Mouse (Mus musculus) heart, embryonic 15.5 days (tissue): ENCODE data around the gene Fam160b1. TPM values are rescaled to one million over a fixed set of nuclear protein-coding genes. Genes with fewer than 3 reads are reported as not detected.

Experiments used
- ATAC-seq: fragments of 200-750 bp; cut with Nextera tagmentation; replicated peaks from 2 replicates; pipeline ENCODE4 v1.8.0; 2017; ENCODE audit warnings: low read depth, moderate TSS enrichment; ENCODE audit not compliant: insufficient number of reproducible peaks, insufficient read depth, low FRiP score
- H3K27ac ChIP-seq: fragments of 300-500 bp; sonication (generic); 2 replicates; pipeline ENCODE4 v1.5.1; 2015; ENCODE audit warnings: mild to moderate bottlenecking, inconsistent platforms
- H3K27me3 ChIP-seq: fragments of 300-500 bp; sonication (generic); 2 replicates; pipeline ENCODE4 v1.6.1; 2015; ENCODE audit warnings: inconsistent platforms
- H3K36me3 ChIP-seq: fragments of 300-500 bp; sonication (generic); 2 replicates; pipeline ENCODE4 v1.6.1; 2015; ENCODE audit warnings: mild to moderate bottlenecking, inconsistent platforms
- H3K4me1 ChIP-seq: fragments of 300-500 bp; sonication (generic); replicated peaks from 2 replicates; pipeline ENCODE4 v1.6.1; 2015; ENCODE audit warnings: inconsistent platforms
- H3K4me2 ChIP-seq: fragments of 300-500 bp; sonication (generic); 2 replicates; pipeline ENCODE4 v1.6.1; 2015; ENCODE audit warnings: inconsistent platforms, mild to moderate bottlenecking, moderate library complexity
- H3K4me3 ChIP-seq: fragments of 300-500 bp; sonication (generic); 2 replicates; pipeline ENCODE4 v1.5.1; 2015; ENCODE audit warnings: mild to moderate bottlenecking, inconsistent platforms
- H3K9ac ChIP-seq: fragments of 300-500 bp; sonication (generic); 2 replicates; pipeline ENCODE4 v1.6.1; 2015; ENCODE audit warnings: mild to moderate bottlenecking, inconsistent platforms
- H3K9me3 ChIP-seq: fragments of 300-500 bp; sonication (generic); replicated peaks from 2 replicates; pipeline ENCODE4 v1.6.1; 2016; ENCODE audit warnings: inconsistent platforms
- WGBS: fragments of 180-500 bp; shearing (Covaris S2); methylation state at CpG from one replicate; pipeline ENCODE4 v1.1.7; 2015; ENCODE audit warnings: mixed read lengths; 5-methylcytosine and 5-hydroxymethylcytosine counted together
- polyA plus RNA-seq: library from polyadenylated mRNA; unstranded; fragments of >200 nt; fragmentation: Nextera tagmentation; extraction: Ambion mirVana; gene quantifications from 2 replicates; pipeline ENCODE4 v1.2.1, GENCODE M21; 2015

Gene Fam160b1
- polyA plus RNA-seq, 1 experiment from 2014 or later: 9.4 TPM

DNA sequence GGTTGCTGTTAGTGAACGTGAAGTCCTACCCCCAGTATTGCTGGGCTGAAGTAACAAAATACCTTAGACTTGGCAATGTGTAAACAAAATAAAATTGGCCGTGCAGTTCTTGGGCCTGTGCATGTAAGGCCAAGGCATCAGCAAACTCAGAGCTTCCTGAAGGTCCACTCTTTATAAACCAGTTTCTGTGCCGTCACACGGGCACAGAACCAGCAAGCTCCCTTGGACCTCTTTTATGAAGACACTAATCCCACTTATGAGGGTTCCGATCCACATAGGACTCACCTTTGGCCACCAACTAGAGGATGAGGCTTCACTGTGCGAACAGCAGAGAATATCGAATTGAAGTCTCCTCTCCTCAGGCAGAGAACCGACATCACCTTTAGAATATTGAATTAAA is 66.4 kb downstream of the Fam160b1 start:
- peaks cover 7% of the 10 kb centered on the region for H3K4me1 ChIP-seq
- H3K4me2 ChIP-seq: no peak overlapping the region
- no peaks in the 10 kb centered on the region for H3K36me3 ChIP-seq
- no peaks in the 10 kb centered on the region for H3K27me3 ChIP-seq
- no peak overlapping the region for H3K27ac ChIP-seq
- H3K9me3 ChIP-seq: no peaks in the 10 kb centered on the region
- WGBS: 89% methylated on average over 8 of the region's 8 CpGs
- H3K4me3 ChIP-seq: no peak overlapping the region
- no peak overlapping the region for H3K9ac ChIP-seq
- no peak for ATAC-seq

DNA sequence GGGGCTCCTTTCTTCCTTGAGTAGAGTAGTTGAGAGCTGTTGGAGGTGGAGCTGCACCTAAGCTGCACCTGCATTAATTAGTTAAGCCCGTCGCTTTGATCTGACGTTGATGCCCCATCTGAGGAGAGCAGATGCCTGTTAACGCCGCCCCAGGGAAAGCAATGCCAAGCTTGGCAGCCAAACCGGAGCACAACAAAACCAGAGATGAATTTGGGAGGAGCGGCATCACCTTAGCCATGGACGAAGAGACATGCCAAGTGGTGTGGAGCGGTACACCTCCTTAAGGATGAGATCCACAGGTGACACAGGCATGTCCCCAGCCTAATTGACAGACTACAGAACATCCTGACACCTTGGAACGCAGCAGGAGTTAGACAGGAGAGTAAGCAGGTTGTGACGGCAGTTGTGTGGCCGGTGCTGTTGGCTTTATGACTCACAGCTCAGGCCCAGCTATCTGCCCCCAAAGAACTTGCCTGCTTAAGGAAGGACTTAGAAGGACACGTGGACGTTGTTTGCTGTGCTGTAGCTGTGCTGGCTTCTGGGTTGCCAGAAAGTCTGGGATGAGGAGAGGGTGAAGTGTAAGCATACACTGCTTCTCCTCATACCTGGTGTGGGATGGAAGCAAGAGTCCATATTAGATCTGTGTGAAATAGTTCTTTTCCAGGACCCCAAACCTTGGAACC is 67.4 kb downstream of the Fam160b1 start:
- 72% methylated on average over 14 of the region's 14 CpGs for WGBS
- no peak for ATAC-seq
- Histone ChIP-seq H3K4me2 (no peak overlapping the region), H3K27me3 (no peaks in the 10 kb centered on the region), H3K4me1 (peaks cover 7% of the 10 kb centered on the region), H3K36me3 (no peaks in the 10 kb centered on the region), H3K9ac (no peak overlapping the region), H3K9me3 (no peaks in the 10 kb centered on the region), H3K27ac (no peak overlapping the region), H3K4me3 (no peak overlapping the region)

DNA sequence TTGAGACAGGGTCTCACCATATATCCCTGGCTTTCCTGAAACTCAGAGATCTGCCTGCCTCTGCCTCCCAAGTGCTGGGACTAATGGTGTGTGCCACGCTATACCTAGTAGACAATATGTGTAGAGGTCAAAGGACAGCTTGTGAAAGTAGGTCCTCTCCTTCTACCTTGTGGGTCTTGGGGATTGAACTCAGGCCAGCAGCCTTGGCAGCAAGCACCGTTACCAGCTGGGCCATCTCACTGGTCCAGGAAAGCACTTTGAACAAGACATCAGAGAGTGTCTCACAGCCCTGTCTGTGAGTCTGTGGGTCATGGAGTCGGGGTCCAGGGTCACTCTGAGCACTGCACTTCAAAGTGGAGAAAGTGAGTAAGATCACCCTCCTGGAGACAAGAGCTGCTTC is 68.2 kb downstream of the Fam160b1 start:
- H3K27ac ChIP-seq: no peak overlapping the region
- no peaks in the 10 kb centered on the region for H3K36me3 ChIP-seq
- no peak overlapping the region for H3K4me3 ChIP-seq
- peaks cover under 1% of the 10 kb centered on the region; the same call in 1 of the 2 replicates for H3K4me1 ChIP-seq
- H3K9me3 ChIP-seq: no peaks in the 10 kb centered on the region
- no peak overlapping the region for H3K9ac ChIP-seq
- WGBS: 81% methylated on average over 3 of the region's 3 CpGs
- H3K4me2 ChIP-seq: no peak overlapping the region
- no peak for ATAC-seq
- H3K27me3 ChIP-seq: no peaks in the 10 kb centered on the region

DNA sequence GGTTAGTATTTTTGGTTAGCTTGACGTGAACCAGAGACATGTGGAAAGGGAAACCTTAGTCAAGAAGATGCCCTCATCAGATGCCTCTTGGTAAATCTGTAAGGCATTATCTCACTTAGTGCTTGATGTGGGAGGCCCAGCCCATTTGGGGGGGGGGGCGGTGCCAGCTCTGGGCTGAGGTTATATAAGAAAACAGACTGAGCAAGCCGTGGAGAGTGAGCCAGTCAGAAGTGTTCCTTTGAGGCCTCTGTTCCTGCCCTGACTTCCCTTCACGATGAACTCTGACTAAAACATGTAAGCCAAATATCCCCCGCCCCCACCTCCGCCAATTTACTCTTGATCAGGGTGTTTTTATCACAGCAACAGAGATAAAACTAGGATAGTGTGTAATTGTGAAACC is 69.4 kb downstream of the Fam160b1 start:
- no peak overlapping the region for H3K4me3 ChIP-seq
- WGBS: 64% methylated on average over 6 of the region's 6 CpGs
- H3K9ac ChIP-seq: no peak overlapping the region
- H3K4me1 ChIP-seq: no peaks in the 10 kb centered on the region
- H3K9me3 ChIP-seq: no peaks in the 10 kb centered on the region
- no peak for ATAC-seq
- H3K27ac ChIP-seq: no peak overlapping the region
- no peaks in the 10 kb centered on the region for H3K36me3 ChIP-seq
- H3K4me2 ChIP-seq: no peak overlapping the region
- no peaks in the 10 kb centered on the region for H3K27me3 ChIP-seq

DNA sequence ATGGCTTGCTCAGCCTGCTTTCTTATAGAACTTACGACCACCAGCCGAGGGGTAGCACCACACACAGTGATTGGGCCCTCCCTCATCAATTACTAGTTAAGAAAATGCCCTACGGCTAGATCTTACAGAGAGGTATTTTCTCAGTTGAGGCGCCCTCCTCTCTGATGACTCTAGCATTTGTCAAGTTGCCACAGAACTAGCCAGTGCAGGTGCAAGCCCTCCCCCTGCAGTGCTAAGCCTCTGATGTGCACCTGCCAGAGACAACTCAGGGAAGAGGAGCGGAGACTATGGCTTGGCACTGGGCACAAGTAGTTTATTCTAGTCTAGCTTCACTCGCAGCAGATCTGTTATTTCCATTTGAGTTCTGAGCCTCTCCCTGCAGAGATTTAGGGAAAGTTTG is 71.0 kb downstream of the Fam160b1 start:
- H3K36me3 ChIP-seq: no peaks in the 10 kb centered on the region
- H3K9ac ChIP-seq: no peak overlapping the region
- H3K4me1 ChIP-seq: no peaks in the 10 kb centered on the region
- H3K4me3 ChIP-seq: no peak overlapping the region
- no peak overlapping the region for H3K4me2 ChIP-seq
- no peak overlapping the region for H3K27ac ChIP-seq
- no peaks in the 10 kb centered on the region for H3K9me3 ChIP-seq
- ATAC-seq: no peak
- WGBS: 58% methylated on average over 6 of the region's 6 CpGs
- no peaks in the 10 kb centered on the region for H3K27me3 ChIP-seq

DNA sequence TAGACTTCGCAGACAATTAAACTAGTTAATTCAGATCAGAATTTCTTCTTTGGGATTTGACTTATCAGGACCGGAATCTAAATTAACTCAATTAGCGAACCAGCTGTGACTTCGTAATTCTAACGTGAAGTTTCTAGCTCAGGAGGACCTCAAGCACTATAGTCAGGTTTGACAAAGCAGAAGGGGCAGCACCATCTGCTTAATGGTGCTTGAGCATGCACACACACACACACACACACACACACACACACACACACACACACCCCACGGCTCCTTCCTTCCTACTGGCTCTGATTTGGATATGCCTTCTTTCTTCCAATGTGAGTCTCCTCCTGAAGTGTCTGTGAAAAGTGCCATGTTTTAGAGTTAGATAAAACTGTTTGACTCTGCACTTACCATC is 73.5 kb downstream of the Fam160b1 start:
- Histone ChIP-seq H3K27me3 (no peaks in the 10 kb centered on the region), H3K4me1 (no peaks in the 10 kb centered on the region), H3K36me3 (no peaks in the 10 kb centered on the region), H3K4me2 (no peak overlapping the region), H3K9ac (no peak overlapping the region), H3K27ac (no peak overlapping the region), H3K4me3 (no peak overlapping the region), H3K9me3 (no peaks in the 10 kb centered on the region)
- WGBS: 76% methylated on average over 6 of the region's 6 CpGs
- ATAC-seq: no peak

DNA sequence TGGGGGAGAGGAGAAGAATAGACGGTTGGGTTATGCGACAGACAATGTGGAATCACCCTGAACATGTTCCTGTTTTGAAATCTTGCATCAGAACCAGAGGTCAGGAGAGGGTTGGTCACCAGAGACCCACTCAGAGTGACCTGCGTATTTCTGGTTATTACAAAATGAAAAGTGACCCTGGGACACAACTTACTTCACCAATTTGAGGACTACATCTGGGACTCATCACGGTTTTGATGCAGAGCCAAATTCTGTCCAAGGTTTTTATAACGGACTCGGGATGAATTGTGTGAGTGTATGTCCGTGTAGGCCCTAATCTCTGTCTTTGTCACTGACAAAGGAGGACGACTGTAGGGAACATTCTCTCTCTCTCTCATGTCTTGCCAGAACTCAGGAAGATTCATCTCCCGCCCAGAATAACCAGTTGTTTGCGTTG is 76.1 kb downstream of the Fam160b1 start:
- no peak overlapping the region for H3K9ac ChIP-seq
- H3K9me3 ChIP-seq: no peaks in the 10 kb centered on the region
- H3K4me1 ChIP-seq: 0 out of 2 replicates have a peak, but pooled peaks cover under 1% of the 10 kb centered on the region
- H3K27me3 ChIP-seq: no peaks in the 10 kb centered on the region
- WGBS: 56% methylated on average over 10 of the region's 10 CpGs
- H3K4me2 ChIP-seq: no peak overlapping the region
- H3K36me3 ChIP-seq: no peaks in the 10 kb centered on the region
- ATAC-seq: no peak
- no peak overlapping the region for H3K27ac ChIP-seq
- H3K4me3 ChIP-seq: no peak overlapping the region

DNA sequence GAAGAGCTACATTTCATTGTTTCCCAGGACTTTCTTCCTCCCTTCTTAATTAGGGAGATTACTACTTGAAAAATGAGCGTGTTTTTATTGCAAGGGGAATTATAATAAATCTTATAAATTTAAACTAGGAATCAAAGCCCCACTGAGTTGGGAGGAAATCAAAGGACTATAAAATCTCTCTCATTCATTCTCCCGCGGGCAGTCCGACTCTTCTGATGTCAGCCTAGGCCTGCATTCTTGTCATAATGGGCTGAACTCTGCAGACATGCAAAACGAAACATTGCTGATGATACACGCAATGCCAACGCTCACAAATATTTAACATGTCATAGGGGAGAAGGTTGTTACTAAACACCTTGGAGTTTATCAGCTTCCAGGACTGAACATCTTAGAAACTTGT is 76.6 kb downstream of the Fam160b1 start:
- Histone ChIP-seq H3K9ac (no peak overlapping the region), H3K4me1 (0 out of 2 replicates have a peak, but pooled peaks cover 2% of the 10 kb centered on the region), H3K4me2 (no peak overlapping the region), H3K27me3 (no peaks in the 10 kb centered on the region), H3K9me3 (no peaks in the 10 kb centered on the region), H3K36me3 (no peaks in the 10 kb centered on the region), H3K27ac (no peak overlapping the region), H3K4me3 (no peak overlapping the region)
- WGBS: 73% methylated on average over 7 of the region's 7 CpGs
- no peak for ATAC-seq

Other genes starting within 250 kb of the Fam160b1 start
- 56.2 and 63.8 TPM in 2 replicates for gene Ablim1, start 45.8 kb upstream of the Fam160b1 start, polyA plus RNA-seq
- 9.6 and 12.8 TPM in 2 replicates for gene Trub1, start 92.2 kb downstream of the Fam160b1 start, polyA plus RNA-seq